Mouse (Mus musculus): Measurements from ENCODE around the gene Rpp30.

Gene Rpp30

GRCm38 (mm10) chr19:36083262-36084225, at the start of gene Rpp30:
Gene Rpp30, plus strand, starts transcription at chr19:36083716.
- peak; percentile 80 to 83 for DNase-seq

GRCm38 (mm10) chr19:36046046-36046445, 37.5 kb upstream of the Rpp30 start:
- DNase-seq, result no peak

- no peak for DNase-seq
Measured at GRCm38 (mm10) chr19:36056502-36057221, 26.9 kb upstream of the Rpp30 start.

- DNase-seq, result peak; percentile 1 to 5
Measured at GRCm38 (mm10) chr19:36057231-36057811, 26.2 kb upstream of the Rpp30 start, which contains the start of gene Htr7. Gene Htr7, minus strand, starts transcription at chr19:36057507.

- DNase-seq, result no peak
Measured at GRCm38 (mm10) chr19:36062801-36063529, 20.6 kb upstream of the Rpp30 start.

GRCm38 (mm10) chr19:36082606-36083261, 782 bp upstream of the Rpp30 start:
- peak; percentile 36 to 53 for DNase-seq

- peak; percentile 3 to 7 for DNase-seq
Measured at GRCm38 (mm10) chr19:36090781-36091180, 7.3 kb downstream of the Rpp30 start.

- no peak for DNase-seq
Measured at GRCm38 (mm10) chr19:36097194-36097593, 13.7 kb downstream of the Rpp30 start.

- DNase-seq, result no peak
Measured at GRCm38 (mm10) chr19:36098265-36098664, 14.7 kb downstream of the Rpp30 start.

- DNase-seq, result no peak
Measured at GRCm38 (mm10) chr19:36098916-36099315, 15.4 kb downstream of the Rpp30 start.

- DNase-seq, result no peak
Measured at GRCm38 (mm10) chr19:36103909-36104308, 20.4 kb downstream of the Rpp30 start.

GRCm38 (mm10) chr19:36109318-36109944, 25.9 kb downstream of the Rpp30 start:
- DNase-seq, result no peak

- no peak for DNase-seq
Measured at GRCm38 (mm10) chr19:36110465-36110864, 26.9 kb downstream of the Rpp30 start.

- peak; percentile 7 to 9 for DNase-seq
Measured at GRCm38 (mm10) chr19:36111054-36111895, 27.8 kb downstream of the Rpp30 start.

- no peak for DNase-seq
Measured at GRCm38 (mm10) chr19:36112007-36112406, 28.5 kb downstream of the Rpp30 start.

- no peak for DNase-seq
Measured at GRCm38 (mm10) chr19:36116185-36116584, 32.7 kb downstream of the Rpp30 start.

- DNase-seq, result no peak
Measured at GRCm38 (mm10) chr19:36119219-36119618, 35.7 kb downstream of the Rpp30 start.

GRCm38 (mm10) chr19:36119783-36120471, 36.4 kb downstream of the Rpp30 start, which contains the start of gene Ankrd1:
Gene Ankrd1, minus strand, starts transcription at chr19:36120099.
- DNase-seq, result no peak

- DNase-seq, result no peak
Measured at GRCm38 (mm10) chr19:36124203-36124602, 40.7 kb downstream of the Rpp30 start.

- DNase-seq, result no peak
Measured at GRCm38 (mm10) chr19:36128440-36128839, 44.9 kb downstream of the Rpp30 start.

Data from B cell, adult 2 months (primary cell).